Mouse (Mus musculus): ENCODE results near the gene Tbca. TPM values are rescaled to one million over a fixed set of nuclear protein-coding genes. Genes with fewer than 3 reads are reported as not detected.

Gene Tbca
- polyA plus RNA-seq, 1 experiment from 2014 or later: 304 TPM

DNA sequence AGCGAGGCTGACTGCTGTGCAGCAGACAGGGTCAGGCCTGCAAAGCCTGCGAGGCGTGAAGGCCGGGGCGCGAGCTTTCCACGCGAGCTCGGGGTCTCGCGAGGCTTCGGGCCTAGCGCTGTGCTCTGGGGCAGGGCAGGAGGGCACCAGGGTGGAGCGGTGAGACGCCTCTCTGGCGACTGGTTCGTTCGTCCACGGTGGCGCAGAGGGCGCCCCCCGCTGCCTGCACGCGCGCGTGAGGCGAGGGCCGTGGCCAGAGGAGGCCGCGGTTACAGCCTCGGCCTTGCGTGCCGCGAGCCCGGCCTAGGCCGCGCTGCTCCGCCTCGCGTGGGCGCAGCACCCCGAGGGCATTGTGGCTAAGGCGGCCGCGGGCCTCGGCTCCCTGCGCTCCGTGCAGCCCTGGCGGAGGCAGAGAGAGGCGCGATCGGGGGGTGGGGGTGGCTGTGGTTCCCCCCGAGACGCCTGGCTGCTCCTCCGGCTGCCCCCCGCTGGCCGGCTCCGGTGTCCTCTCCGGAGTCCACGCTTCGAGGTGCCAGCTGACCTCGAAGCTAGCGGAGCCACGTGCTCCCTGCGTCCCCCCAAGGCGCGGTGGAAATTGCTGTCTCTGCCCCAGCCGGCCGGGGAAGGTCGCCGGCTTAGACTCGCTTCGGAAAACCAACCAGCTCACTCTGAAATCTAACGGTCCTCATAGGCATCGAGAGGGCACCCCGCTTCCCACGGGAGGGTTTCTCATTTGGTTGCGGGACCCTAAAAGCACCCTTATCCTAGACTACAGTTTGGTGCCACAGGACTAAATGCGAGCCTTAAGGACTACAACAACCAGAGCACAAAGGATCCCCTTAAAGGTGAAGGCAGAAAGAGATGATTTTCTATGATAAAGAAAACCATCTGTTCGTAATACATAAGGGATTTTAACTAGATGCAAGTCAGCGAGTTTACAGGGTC is 96.9 kb downstream of the Tbca start:
- Histone ChIP-seq H3K36me3 (replicated peaks; ENCODE audit: control insufficient read depth, insufficient read depth, low read depth, low read length) (no peaks in the 10 kb centered on the region), H3K9ac (replicated peaks; ENCODE audit: low read length) (no peak overlapping the region; the same call in 1 of the 2 replicates), H3K27me3 (ENCODE audit: control insufficient read depth, insufficient read depth, low read length) (peaks cover 58% of the 10 kb centered on the region), H3K4me2 (ENCODE audit: low read depth, low read length) (peak overlapping the region; percentile 33), H3K4me1 (ENCODE audit: control insufficient read depth, insufficient read depth, low read length) (peaks cover 9% of the 10 kb centered on the region; the same call in 1 of the 2 replicates), H3K9me3 (replicated peaks; ENCODE audit: control insufficient read depth, low read length) (no peaks in the 10 kb centered on the region), H3K27ac (replicated peaks; ENCODE audit: low read depth, low read length) (no peak overlapping the region), H3K4me3 (ENCODE audit: low read depth, low read length) (peak overlapping the region; percentile 17)
- 2% methylated on average over 68 of the region's 81 CpGs for WGBS
- DNase-seq (ENCODE audit: low spot score) (no peak), ATAC-seq (replicated peaks; ENCODE audit: insufficient number of reproducible peaks, low FRiP score, low TSS enrichment, low read depth) (peak; percentile 27; the same call in 1 of the 2 replicates)

Other genes with a start within 250 kb of the Tbca start
- gene Otp, start 86.7 kb downstream of the Tbca start, polyA plus RNA-seq (2014; fragmentation: Nextera tagmentation; extraction: Ambion mirVana): 0.60 and 2.6 TPM in 2 replicates
- gene Wdr41, start 187.4 kb downstream of the Tbca start, polyA plus RNA-seq (2014; fragmentation: Nextera tagmentation; extraction: Ambion mirVana): 21.1 and 23.4 TPM in 2 replicates